In the genomic region with DNA sequence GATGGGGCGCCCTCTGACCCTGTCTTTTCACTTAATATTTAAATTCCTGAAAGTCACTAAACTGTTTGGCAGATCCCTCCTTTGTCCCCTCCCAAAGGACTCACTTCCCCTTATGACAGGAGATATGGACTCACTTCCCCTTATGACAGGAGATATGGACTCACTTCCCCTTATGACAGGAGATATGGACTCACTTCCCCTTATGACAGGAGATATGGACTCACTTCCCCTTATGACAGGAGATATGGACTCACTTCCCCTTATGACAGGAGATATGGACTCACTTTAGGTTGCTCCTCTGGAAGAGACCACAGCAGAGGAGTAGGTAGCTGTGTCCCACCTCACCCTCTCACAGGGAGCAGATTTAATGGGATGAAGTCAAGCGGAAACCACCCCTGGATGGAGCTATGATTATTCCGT, we compare ENCODE assay signal across 7 mouse cellular contexts.
A peak's percentile ranks its signal among the peaks of the same experiment; 100 is the strongest.
DNase-seq lines count a peak whose midpoint lies in the region; ATAC-seq lines count a peak whose summit lies in the region.
"Not testable (repeated sequence)": the region's sequence is repeated elsewhere in the genome, so short reads cannot be mapped to it uniquely, and the experiment has no call there.

No protein-coding gene starts in this region.

- not testable (repeated sequence) for H3K9me3 ChIP-seq in embryonic facial prominence, embryonic 14.5 days (ENCODE audit: control insufficient read depth, low read length); kidney, embryonic 15.5 days (replicated peaks); limb, embryonic 15.5 days; neural tube, embryonic 11.5 days (ENCODE audit: control insufficient read depth, low read length)

- H3K9ac ChIP-seq in embryonic facial prominence, embryonic 14.5 days (ENCODE audit: low read depth, low read length); kidney, embryonic 15.5 days; limb, embryonic 15.5 days; neural tube, embryonic 11.5 days (ENCODE audit: low read length): not testable (repeated sequence)

- H3K36me3 ChIP-seq in embryonic facial prominence, embryonic 14.5 days (ENCODE audit: control insufficient read depth, insufficient read depth, low read length); kidney, embryonic 15.5 days; limb, embryonic 15.5 days; macrophage (ENCODE audit: inconsistent target); neural tube, embryonic 11.5 days (ENCODE audit: control insufficient read depth, insufficient read depth, low read length): not testable (repeated sequence)

- peak; percentile 51 for DNase-seq in MEL-GATA-1-ER (ENCODE audit: extremely low read depth, low read depth)
- DNase-seq in embryonic facial prominence, embryonic 14.5 days (ENCODE audit: low spot score); neural tube, embryonic 11.5 days (ENCODE audit: low spot score): not testable (repeated sequence)

- peaks cover 25% of the 10 kb centered on the region for H3K4me1 ChIP-seq in embryonic facial prominence, embryonic 14.5 days (ENCODE audit: control insufficient read depth, insufficient read depth, low read length)
- peaks cover 65% of the 10 kb centered on the region for H3K4me1 ChIP-seq in kidney, embryonic 15.5 days
- peaks cover 42% of the 10 kb centered on the region for H3K4me1 ChIP-seq in limb, embryonic 15.5 days
- H3K4me1 ChIP-seq in neural tube, embryonic 11.5 days (ENCODE audit: control insufficient read depth, insufficient read depth, low read length) = peaks cover 12% of the 10 kb centered on the region

- not testable (repeated sequence) for H3K4me3 ChIP-seq in embryonic facial prominence, embryonic 14.5 days (ENCODE audit: low read depth, low read length); kidney, embryonic 15.5 days (replicated peaks); limb, embryonic 15.5 days; macrophage (ENCODE audit: inconsistent target); neural tube, embryonic 11.5 days (ENCODE audit: low read depth, low read length)

- peak overlapping the region; percentile 35; the same call in 1 of the 2 replicates for H3K4me2 ChIP-seq in embryonic facial prominence, embryonic 14.5 days (ENCODE audit: low read depth, low read length)
- peak overlapping the region; percentile 49 for H3K4me2 ChIP-seq in kidney, embryonic 15.5 days
- H3K4me2 ChIP-seq in limb, embryonic 15.5 days; neural tube, embryonic 11.5 days (ENCODE audit: low read depth): not testable (repeated sequence)

- WGBS in embryonic facial prominence, embryonic 14.5 days = 84% methylated on average over 3 of the region's 3 CpGs
- WGBS in kidney, embryonic 15.5 days = 49% methylated on average over 3 of the region's 3 CpGs
- 84% methylated on average over 3 of the region's 3 CpGs for WGBS in limb, embryonic 15.5 days
- WGBS in macrophage (ENCODE audit: missing documents) = 87% methylated on average over 3 of the region's 3 CpGs
- 85% methylated on average over 3 of the region's 3 CpGs for WGBS in neural tube, embryonic 11.5 days

- H3K79me2 ChIP-seq in macrophage (ENCODE audit: inconsistent target) = not testable (repeated sequence)

- H3K27ac ChIP-seq in embryonic facial prominence, embryonic 14.5 days (replicated peaks; ENCODE audit: low read depth, low read length) = peak overlapping the region; percentile 42
- peak overlapping the region; percentile 91 for H3K27ac ChIP-seq in kidney, embryonic 15.5 days
- peak overlapping the region; percentile 40; the same call in 1 of the 2 replicates for H3K27ac ChIP-seq in limb, embryonic 15.5 days
- H3K27ac ChIP-seq in macrophage = peak overlapping the region; percentile 43
- peak overlapping the region; percentile 11; the same call in 1 of the 2 replicates for H3K27ac ChIP-seq in neural tube, embryonic 11.5 days (ENCODE audit: low read depth, low read length)

- H3K27me3 ChIP-seq in embryonic facial prominence, embryonic 14.5 days (replicated peaks; ENCODE audit: control insufficient read depth, insufficient read depth, low read length); kidney, embryonic 15.5 days; limb, embryonic 15.5 days; neural tube, embryonic 11.5 days (ENCODE audit: control insufficient read depth, insufficient read depth, low read length): not testable (repeated sequence)

- ATAC-seq in embryonic facial prominence, embryonic 14.5 days (ENCODE audit: low read depth); kidney, embryonic 15.5 days (replicated peaks; ENCODE audit: low FRiP score); limb, embryonic 15.5 days (ENCODE audit: insufficient number of reproducible peaks, low FRiP score, low TSS enrichment, low read depth); neural tube, embryonic 11.5 days (ENCODE audit: insufficient read depth, low FRiP score, low TSS enrichment): not testable (repeated sequence)
- peak; percentile 88 for ATAC-seq in granulocyte monocyte progenitor cell, adult 5-6 weeks (replicated peaks; ENCODE audit: poor library complexity, severe bottlenecking)

Comparison
In these comparisons a context has a peak if more than half of its experiments do, and no peak if none do; other contexts are left out.
1. H3K27ac ChIP-seq: peak in every context shown above with its lines; median percentile 91 in kidney, embryonic 15.5 days; 43 in macrophage; 42 in embryonic facial prominence, embryonic 14.5 days; 40 in limb, embryonic 15.5 days; 11 in neural tube, embryonic 11.5 days.